Mouse (Mus musculus) liver, embryonic 15.5 days (tissue): ENCODE results near the gene Robo3. TPM values are rescaled to one million over a fixed set of nuclear protein-coding genes. Genes with fewer than 3 reads are reported as not detected.
A peak's percentile ranks its signal among the peaks of the same experiment; 100 is the strongest.

Experiments
- ATAC-seq: fragments of 200-750 bp; cut with Nextera tagmentation; 2 replicates; pipeline ENCODE4 v1.8.0; 2017; ENCODE audit warnings: moderate number of reproducible peaks, mild to moderate bottlenecking, moderate library complexity; ENCODE audit not compliant: insufficient read depth
- H3K27ac ChIP-seq: fragments of 300-500 bp; sonication (generic); replicated peaks from 2 replicates; pipeline ENCODE4 v1.5.1; 2015; ENCODE audit warnings: mild to moderate bottlenecking, inconsistent platforms
- H3K27me3 ChIP-seq: fragments of 300-500 bp; sonication (generic); 2 replicates; pipeline ENCODE4 v1.6.1; 2015; ENCODE audit warnings: mild to moderate bottlenecking, inconsistent platforms
- H3K36me3 ChIP-seq: fragments of 300-500 bp; sonication (generic); replicated peaks from 2 replicates; pipeline ENCODE4 v1.6.1; 2015; ENCODE audit warnings: moderate library complexity, mild to moderate bottlenecking, inconsistent platforms
- H3K4me1 ChIP-seq: fragments of 300-500 bp; sonication (generic); replicated peaks from 2 replicates; pipeline ENCODE4 v1.6.1; 2015; ENCODE audit warnings: inconsistent platforms
- H3K4me2 ChIP-seq: fragments of 300-500 bp; sonication (generic); 2 replicates; pipeline ENCODE4 v1.6.1; 2015; ENCODE audit warnings: moderate library complexity, mild to moderate bottlenecking, inconsistent platforms
- H3K4me3 ChIP-seq: fragments of 300-500 bp; sonication (generic); replicated peaks from 2 replicates; pipeline ENCODE4 v1.5.1; 2015; ENCODE audit warnings: mild to moderate bottlenecking, inconsistent platforms
- H3K9ac ChIP-seq: fragments of 300-500 bp; sonication (generic); 2 replicates; pipeline ENCODE4 v1.6.1; 2015; ENCODE audit warnings: moderate library complexity, mild to moderate bottlenecking, inconsistent platforms
- H3K9me3 ChIP-seq: fragments of 300-500 bp; sonication (generic); replicated peaks from 2 replicates; pipeline ENCODE4 v1.6.1; 2016; ENCODE audit warnings: inconsistent platforms
- WGBS: fragments of 180-500 bp; shearing (Covaris S2); methylation state at CpG from one replicate; pipeline ENCODE4 v1.1.7; 2015; ENCODE audit warnings: mixed read lengths; ENCODE audit not compliant: insufficient replicate concordance; 5-methylcytosine and 5-hydroxymethylcytosine counted together
- polyA plus RNA-seq: library from polyadenylated mRNA; unstranded; fragments of >200 nt; fragmentation: Nextera tagmentation; extraction: Ambion mirVana; gene quantifications from 2 replicates; pipeline ENCODE4 v1.2.1, GENCODE M21; 2015

Robo3 gene
- polyA plus RNA-seq, 1 experiment from 2014 or later: 0.07 TPM

GRCm38 (mm10) chr9:37400585-37400984 lies 32.5 kb downstream of the Robo3 start:
- Histone ChIP-seq H3K27ac (no peak overlapping the region), H3K4me2 (no peak overlapping the region), H3K4me1 (no peaks in the 10 kb centered on the region), H3K9me3 (no peaks in the 10 kb centered on the region), H3K36me3 (no peaks in the 10 kb centered on the region), H3K9ac (no peak overlapping the region), H3K4me3 (no peak overlapping the region), H3K27me3 (no peaks in the 10 kb centered on the region)
- ATAC-seq: no peak
- 55% methylated on average over 2 of the region's 2 CpGs for WGBS

- Histone ChIP-seq H3K4me2 (no peak overlapping the region), H3K4me3 (no peak overlapping the region), H3K9ac (no peak overlapping the region), H3K9me3 (no peaks in the 10 kb centered on the region), H3K27ac (no peak overlapping the region), H3K4me1 (no peaks in the 10 kb centered on the region), H3K27me3 (no peaks in the 10 kb centered on the region), H3K36me3 (no peaks in the 10 kb centered on the region)
- WGBS: 52% methylated on average over 8 of the region's 8 CpGs
- ATAC-seq: no peak
These were observed 39.4 kb downstream of the Robo3 start for GRCm38 (mm10) chr9:37393482-37394131.

- Histone ChIP-seq H3K9ac (no peak overlapping the region), H3K4me3 (no peak overlapping the region), H3K27ac (no peak overlapping the region), H3K4me2 (no peak overlapping the region), H3K36me3 (no peaks in the 10 kb centered on the region), H3K9me3 (no peaks in the 10 kb centered on the region), H3K4me1 (no peaks in the 10 kb centered on the region), H3K27me3 (no peaks in the 10 kb centered on the region)
- WGBS: 61% methylated on average over 2 of the region's 2 CpGs
- no peak for ATAC-seq
These were observed 41.0 kb downstream of the Robo3 start for GRCm38 (mm10) chr9:37392071-37392470.

GRCm38 (mm10) chr9:37390891-37391290 lies 42.2 kb downstream of the Robo3 start:
- Histone ChIP-seq H3K9me3 (no peaks in the 10 kb centered on the region), H3K36me3 (no peaks in the 10 kb centered on the region), H3K4me2 (no peak overlapping the region), H3K27me3 (peaks cover 3% of the 10 kb centered on the region; the same call in 1 of the 2 replicates), H3K4me3 (no peak overlapping the region), H3K27ac (no peak overlapping the region), H3K9ac (no peak overlapping the region), H3K4me1 (no peaks in the 10 kb centered on the region)
- WGBS: 34% methylated on average over 2 of the region's 2 CpGs
- ATAC-seq: no peak

- Histone ChIP-seq H3K36me3 (no peaks in the 10 kb centered on the region), H3K9ac (no peak overlapping the region), H3K27me3 (peaks cover 34% of the 10 kb centered on the region), H3K27ac (no peak overlapping the region), H3K4me2 (peak overlapping the region; percentile 58), H3K4me1 (no peaks in the 10 kb centered on the region), H3K4me3 (peak overlapping the region; percentile 33), H3K9me3 (no peaks in the 10 kb centered on the region)
- 7% methylated on average over 54 of the region's 54 CpGs for WGBS
- ATAC-seq: peak; percentile 67
These were observed 48.5 kb downstream of the Robo3 start for GRCm38 (mm10) chr9:37384284-37385182.

GRCm38 (mm10) chr9:37383161-37383560 lies 49.9 kb downstream of the Robo3 start:
- H3K4me2 ChIP-seq: no peak overlapping the region

GRCm38 (mm10) chr9:37375718-37376117 lies 57.3 kb downstream of the Robo3 start:
- Histone ChIP-seq H3K36me3 (no peaks in the 10 kb centered on the region), H3K4me1 (no peaks in the 10 kb centered on the region), H3K4me2 (no peak overlapping the region), H3K27me3 (no peaks in the 10 kb centered on the region), H3K9ac (no peak overlapping the region), H3K27ac (no peak overlapping the region), H3K4me3 (no peak overlapping the region), H3K9me3 (no peaks in the 10 kb centered on the region)
- no peak for ATAC-seq
- 76% methylated on average over 5 of the region's 5 CpGs for WGBS

More at GRCm38 (mm10) chr9:37383161-37383560, 49.9 kb downstream of the Robo3 start:
- Histone ChIP-seq H3K4me3 (no peak overlapping the region), H3K36me3 (no peaks in the 10 kb centered on the region), H3K4me1 (no peaks in the 10 kb centered on the region), H3K9me3 (no peaks in the 10 kb centered on the region), H3K27me3 (peaks cover 34% of the 10 kb centered on the region), H3K27ac (no peak overlapping the region), H3K9ac (no peak overlapping the region)
- 61% methylated on average over 6 of the region's 6 CpGs for WGBS
- no peak for ATAC-seq

GRCm38 (mm10) chr9:37371232-37371801 lies 61.7 kb downstream of the Robo3 start:
- 68% methylated on average over 7 of the region's 7 CpGs for WGBS
- no peak overlapping the region for H3K27ac ChIP-seq
- no peaks in the 10 kb centered on the region for H3K36me3 ChIP-seq
- no peak overlapping the region for H3K4me3 ChIP-seq
- H3K27me3 ChIP-seq: no peaks in the 10 kb centered on the region
- H3K4me1 ChIP-seq: no peaks in the 10 kb centered on the region
- no peaks in the 10 kb centered on the region for H3K9me3 ChIP-seq
- ATAC-seq: no peak
- H3K9ac ChIP-seq: no peak overlapping the region
- no peak overlapping the region for H3K4me2 ChIP-seq

GRCm38 (mm10) chr9:37368860-37369259 lies 64.2 kb downstream of the Robo3 start:
- H3K4me3 ChIP-seq: no peak overlapping the region
- H3K36me3 ChIP-seq: no peaks in the 10 kb centered on the region
- no peaks in the 10 kb centered on the region for H3K4me1 ChIP-seq
- no peak overlapping the region for H3K4me2 ChIP-seq
- no peak overlapping the region for H3K9ac ChIP-seq
- H3K27me3 ChIP-seq: no peaks in the 10 kb centered on the region
- no peak overlapping the region for H3K27ac ChIP-seq
- 61% methylated on average over 8 of the region's 8 CpGs for WGBS
- ATAC-seq: no peak
- no peaks in the 10 kb centered on the region for H3K9me3 ChIP-seq

GRCm38 (mm10) chr9:37368081-37368830 lies 64.8 kb downstream of the Robo3 start:
- H3K4me3 ChIP-seq: no peak overlapping the region
- no peaks in the 10 kb centered on the region for H3K4me1 ChIP-seq
- no peaks in the 10 kb centered on the region for H3K36me3 ChIP-seq
- 57% methylated on average over 11 of the region's 11 CpGs for WGBS
- no peaks in the 10 kb centered on the region for H3K27me3 ChIP-seq
- no peak overlapping the region for H3K9ac ChIP-seq
- H3K27ac ChIP-seq: no peak overlapping the region
- ATAC-seq: no peak
- no peak overlapping the region for H3K4me2 ChIP-seq
- H3K9me3 ChIP-seq: no peaks in the 10 kb centered on the region
